Mouse (Mus musculus): ENCODE data around the gene Arpc2.

Arpc2 gene

DNA sequence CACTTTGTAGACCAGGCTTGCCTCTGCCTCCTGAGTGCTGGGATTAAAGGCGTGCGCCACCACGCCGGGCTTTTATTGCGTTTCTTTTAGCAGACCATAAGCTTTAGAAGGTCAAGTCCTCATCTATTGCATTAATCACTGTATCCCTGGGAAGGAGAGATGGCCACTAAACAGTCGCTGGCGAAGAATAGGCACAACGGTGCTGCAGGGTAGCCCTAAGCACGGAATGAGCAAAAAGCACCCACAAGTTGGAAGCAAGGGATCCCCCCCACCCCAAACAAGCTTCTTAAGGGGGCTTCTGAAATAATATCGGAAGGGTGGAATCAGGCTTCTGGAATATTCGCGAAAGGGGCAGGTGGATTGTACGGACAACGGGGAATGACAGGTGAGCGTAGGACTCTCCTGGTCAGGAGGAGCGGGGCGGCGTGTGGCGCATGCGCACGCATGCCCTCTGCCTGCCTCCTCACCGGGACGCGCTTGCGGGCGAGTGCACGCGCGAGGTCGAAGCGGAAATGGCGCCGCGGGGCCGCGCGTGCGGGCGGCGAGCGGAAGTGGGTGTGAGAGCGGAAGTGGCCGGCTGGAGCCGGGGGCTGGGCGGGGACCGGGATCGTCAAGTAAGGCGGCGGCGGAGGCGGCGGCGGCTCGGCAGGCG is at the start of gene Arpc2:
Gene Arpc2, plus strand, starts transcription at position 147 of the 652 bp plus-strand sequence.
- DNase-seq (ENCODE audit: extremely low read depth, low read depth, low spot score) = peak; percentile 46

GRCm38 (mm10) chr1:74190471-74190870 is 45.4 kb upstream of the Arpc2 start:
- DNase-seq (ENCODE audit: extremely low read depth, low read depth, low spot score) = peak; percentile 13

- peak; percentile 11 for DNase-seq (ENCODE audit: extremely low read depth, low read depth, low spot score)
Observed at GRCm38 (mm10) chr1:74192711-74193110, 43.2 kb upstream of the Arpc2 start.

DNA sequence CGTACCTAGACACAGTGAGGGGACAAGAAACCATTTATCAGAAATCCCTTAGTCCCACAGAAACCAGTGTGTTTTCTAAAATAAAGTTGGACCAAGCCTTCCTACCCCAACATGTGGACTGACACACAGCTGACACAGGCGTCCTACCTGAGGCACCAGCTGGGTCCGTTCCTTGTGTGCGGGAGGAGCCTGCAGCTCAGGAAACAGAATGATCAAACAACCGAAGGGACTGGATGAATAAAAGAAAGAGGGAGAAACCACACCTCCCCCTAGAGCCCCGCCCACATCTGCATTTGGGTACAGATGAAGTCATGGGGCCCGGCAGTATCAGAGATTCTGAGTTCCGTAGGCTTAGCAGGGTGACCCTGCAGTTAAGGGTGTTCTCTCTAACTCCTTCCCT is 41.4 kb upstream of the Arpc2 start, which contains the start of gene Cxcr1:
Gene Cxcr1, minus strand, starts transcription at position 187 of the 400 bp plus-strand sequence.
- DNase-seq (ENCODE audit: extremely low read depth, low read depth, low spot score) = no peak

DNA sequence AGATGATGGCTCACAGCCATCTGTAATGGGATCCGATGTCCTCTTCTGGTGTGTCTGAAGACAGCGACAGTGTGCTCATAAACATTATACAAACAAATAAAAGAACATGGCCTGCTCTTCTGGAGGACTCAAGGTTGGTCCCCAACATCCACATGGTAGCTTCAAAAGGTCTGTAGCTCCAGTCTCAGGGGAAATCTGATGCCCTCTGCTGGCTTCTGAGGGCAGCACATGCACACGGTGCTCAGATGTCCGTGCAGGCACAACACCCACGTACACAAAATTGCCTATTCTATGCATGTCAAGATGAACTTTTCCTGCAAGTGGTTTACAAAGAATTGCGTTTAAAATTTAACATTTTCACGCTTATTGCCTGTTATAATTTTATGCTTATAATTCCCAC is 39.9 kb upstream of the Arpc2 start:
- no peak for DNase-seq (ENCODE audit: extremely low read depth, low read depth, low spot score)

- no peak for DNase-seq (ENCODE audit: extremely low read depth, low read depth, low spot score)
Observed at GRCm38 (mm10) chr1:74196621-74197419, 39.1 kb upstream of the Arpc2 start.

- DNase-seq (ENCODE audit: extremely low read depth, low read depth, low spot score) = no peak
Observed at GRCm38 (mm10) chr1:74197726-74198470, 38.0 kb upstream of the Arpc2 start.

DNA sequence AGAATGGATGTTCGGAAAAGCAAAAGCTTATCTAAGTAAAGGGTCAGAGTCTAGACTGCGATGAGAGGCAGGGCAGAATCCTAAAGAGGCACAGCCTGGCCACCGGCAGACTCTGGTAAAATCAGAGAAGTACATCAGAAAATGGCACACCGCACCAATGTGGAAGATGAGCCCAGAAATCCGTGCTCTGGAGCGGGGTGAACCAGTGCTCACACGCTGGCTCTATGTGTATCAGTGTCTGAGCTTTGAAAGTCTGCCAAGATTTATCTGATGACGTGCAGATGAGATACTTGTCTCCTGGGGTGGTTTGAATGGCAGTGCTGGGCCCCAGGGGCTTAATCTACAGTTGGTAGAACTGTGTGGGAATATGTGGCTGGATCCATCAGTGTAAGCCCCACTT is 36.8 kb upstream of the Arpc2 start:
- DNase-seq (ENCODE audit: extremely low read depth, low read depth, low spot score) = no peak

- no peak for DNase-seq (ENCODE audit: extremely low read depth, low read depth, low spot score)
Observed at GRCm38 (mm10) chr1:74201048-74201844, 34.6 kb upstream of the Arpc2 start.

- no peak for DNase-seq (ENCODE audit: extremely low read depth, low read depth, low spot score)
Observed at GRCm38 (mm10) chr1:74203457-74203856, 32.4 kb upstream of the Arpc2 start.

DNA sequence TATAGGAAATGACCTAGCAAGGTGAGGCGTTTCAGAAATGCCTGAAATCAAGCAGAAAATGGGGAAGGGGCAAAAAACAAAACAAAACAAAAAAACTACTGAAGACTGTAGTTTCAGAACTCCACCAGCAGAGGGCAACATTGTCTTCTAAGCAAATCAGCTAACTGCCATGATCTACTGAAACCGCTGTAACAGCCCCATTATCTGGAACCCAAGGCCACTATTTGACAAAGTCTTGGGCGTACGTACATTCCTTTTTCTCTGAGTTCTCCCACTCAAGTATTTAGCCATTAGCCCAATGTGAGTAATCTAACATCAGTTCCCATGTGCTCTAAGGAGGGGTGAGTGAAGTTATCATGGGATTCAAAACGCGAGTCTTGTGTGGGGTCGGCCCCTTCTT is 30.0 kb upstream of the Arpc2 start:
- DNase-seq (ENCODE audit: extremely low read depth, low read depth, low spot score) = no peak

DNA sequence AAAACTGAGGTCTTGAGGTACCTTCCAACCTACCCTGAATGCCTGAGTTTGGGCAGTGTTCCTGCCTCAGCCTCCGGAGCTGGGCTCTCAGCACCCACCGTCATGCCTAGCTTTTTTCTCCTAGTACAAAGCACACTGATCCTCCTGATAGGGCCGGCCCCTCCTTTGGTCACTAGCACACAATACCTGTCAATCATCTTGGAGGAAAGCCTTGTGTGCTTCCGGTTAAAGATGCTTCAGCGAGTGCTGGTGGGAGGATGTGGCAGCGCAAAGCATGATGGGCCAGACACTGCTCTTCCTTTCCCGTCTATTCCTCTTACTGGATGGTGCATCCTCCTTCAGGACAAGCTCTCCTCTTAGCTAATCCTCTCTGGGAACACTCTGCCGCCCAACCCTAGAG is 29.2 kb upstream of the Arpc2 start:
- DNase-seq (ENCODE audit: extremely low read depth, low read depth, low spot score) = no peak

DNA sequence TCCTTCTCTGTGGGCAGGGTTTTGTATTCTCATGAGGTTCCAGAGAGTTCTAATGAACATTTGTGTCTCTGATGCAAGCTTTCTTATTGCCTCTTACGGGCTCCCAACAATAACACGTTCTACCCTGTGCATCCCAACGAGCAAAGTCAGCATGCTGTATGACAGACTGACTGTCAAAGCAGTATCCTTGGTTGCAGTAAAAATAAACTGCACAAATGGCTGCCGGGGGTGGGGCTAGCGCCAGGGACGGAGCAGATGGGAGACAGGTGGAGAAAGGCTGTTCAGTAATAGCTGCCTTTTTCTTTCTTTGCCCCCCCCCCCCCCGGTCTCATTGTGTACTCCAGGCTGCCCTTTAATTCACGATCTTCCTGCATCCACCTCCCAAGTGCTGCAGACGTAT is 28.0 kb upstream of the Arpc2 start:
- no peak for DNase-seq (ENCODE audit: extremely low read depth, low read depth, low spot score)

DNA sequence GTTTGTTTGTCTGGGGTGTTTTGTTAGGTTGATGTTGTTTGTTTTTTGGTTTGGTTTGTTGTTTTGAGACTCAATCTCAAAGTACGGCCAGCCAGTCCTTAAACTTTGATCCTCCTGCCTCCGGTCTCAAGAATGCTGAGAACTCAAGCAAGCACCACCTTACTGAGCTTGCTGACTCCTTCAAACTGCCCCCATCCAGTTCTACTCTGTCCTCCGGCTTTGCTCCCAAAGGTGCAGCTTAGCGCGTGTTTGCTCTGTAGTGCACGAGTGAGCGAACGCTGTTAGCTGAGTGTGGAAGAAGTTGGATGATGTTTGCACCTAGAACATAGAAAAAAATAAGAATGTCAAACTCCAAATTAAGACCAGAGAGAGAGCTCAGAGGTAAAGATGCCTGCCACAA is 26.9 kb upstream of the Arpc2 start:
- DNase-seq (ENCODE audit: extremely low read depth, low read depth, low spot score) = no peak

DNA sequence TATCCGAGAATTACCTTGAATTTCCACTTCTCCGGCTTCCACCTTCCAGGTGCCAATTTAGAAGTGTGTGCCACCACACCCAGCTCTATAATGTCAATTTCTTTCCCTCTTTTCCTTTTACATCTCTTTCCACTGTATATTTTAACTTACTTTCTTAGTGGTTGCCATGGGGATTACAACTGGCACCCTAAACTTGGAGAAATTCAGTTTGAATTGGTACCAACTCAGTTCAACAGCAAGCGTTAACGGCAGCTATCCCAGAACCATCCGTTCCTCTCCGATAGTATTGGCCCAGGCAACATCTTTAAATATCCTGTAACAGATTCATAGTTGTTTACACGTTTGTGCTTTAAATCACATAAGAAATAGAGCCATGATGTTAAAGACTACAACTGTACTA is 16.0 kb upstream of the Arpc2 start:
- no peak for DNase-seq (ENCODE audit: extremely low read depth, low read depth, low spot score)

- DNase-seq (ENCODE audit: extremely low read depth, low read depth, low spot score) = no peak
Observed at GRCm38 (mm10) chr1:74227317-74227716, 8.6 kb upstream of the Arpc2 start.

DNA sequence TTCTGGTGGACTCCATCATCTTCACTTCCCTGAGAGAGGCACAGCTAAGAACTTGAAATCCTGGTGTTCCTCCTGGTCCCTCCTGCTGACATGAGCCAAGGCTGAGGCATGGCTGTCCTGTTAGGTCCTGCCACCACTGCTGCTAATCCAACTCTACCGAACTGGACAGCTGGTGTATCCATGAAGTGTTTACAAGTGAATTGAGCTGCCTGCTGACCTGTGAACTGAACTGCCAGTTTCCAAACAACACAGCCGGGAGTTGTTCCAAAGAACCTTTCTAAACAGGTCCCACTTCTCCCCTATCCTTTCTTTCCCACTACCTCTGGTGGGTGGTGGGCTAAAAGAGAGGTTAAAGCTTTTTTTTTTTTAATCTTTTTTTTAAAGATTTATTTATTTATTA is 5.9 kb upstream of the Arpc2 start:
- DNase-seq (ENCODE audit: extremely low read depth, low read depth, low spot score) = no peak

DNA sequence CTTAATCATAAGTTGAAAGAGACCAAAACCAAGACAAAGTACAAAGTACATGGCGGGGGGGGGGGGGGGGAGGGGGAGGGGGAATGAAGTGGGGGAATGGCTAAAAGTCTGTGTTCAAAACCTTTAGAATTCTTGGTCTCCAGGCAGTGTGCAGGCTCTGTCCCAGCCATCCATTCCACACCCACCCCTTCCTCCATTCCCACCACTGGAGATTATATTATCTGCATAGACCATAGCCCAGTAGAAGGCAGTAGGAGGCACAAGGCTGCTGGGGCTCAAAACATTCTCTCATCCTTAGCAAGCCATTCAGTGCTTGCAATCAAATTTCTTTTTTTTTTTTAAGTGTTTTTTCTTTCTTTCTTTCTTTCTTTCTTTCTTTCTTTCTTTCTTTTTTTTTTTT is 4.9 kb upstream of the Arpc2 start:
- DNase-seq (ENCODE audit: extremely low read depth, low read depth, low spot score) = no peak

DNA sequence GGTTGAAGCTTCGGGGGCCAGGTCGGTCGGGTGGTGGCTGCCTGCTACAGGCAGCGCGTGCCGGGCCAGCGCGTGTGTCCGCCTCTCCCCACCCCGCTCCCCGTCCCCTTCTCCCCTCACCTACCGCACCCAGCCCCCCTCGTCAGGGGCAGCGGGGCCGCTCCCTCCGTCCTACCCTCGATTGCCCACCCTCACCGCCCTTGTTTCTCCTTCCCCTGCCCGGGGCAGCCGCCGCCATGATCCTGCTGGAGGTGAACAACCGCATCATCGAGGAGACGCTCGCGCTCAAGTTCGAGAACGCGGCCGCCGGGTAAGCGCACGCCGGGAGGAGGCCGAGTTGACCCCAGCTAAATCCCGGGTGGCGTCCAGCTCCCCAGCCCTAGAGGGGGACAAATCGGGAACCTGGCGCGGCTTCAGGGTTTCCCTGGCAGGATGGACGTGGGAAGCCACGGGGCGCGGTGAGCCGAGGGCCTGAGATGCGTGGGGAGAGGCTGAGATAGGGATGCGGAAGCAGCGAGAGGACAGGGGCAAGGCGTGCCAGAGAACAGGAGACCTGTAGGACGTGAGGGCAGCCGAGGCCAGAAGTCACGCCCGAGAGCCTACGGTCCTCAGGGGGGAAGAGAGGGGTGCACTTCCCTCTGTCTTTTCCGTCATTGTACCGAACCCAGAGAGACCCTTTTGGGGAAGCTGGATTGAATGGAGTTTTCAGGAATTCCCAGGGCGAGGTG is 870 bp downstream of the Arpc2 start:
- no peak for DNase-seq (ENCODE audit: extremely low read depth, low read depth, low spot score)

DNA sequence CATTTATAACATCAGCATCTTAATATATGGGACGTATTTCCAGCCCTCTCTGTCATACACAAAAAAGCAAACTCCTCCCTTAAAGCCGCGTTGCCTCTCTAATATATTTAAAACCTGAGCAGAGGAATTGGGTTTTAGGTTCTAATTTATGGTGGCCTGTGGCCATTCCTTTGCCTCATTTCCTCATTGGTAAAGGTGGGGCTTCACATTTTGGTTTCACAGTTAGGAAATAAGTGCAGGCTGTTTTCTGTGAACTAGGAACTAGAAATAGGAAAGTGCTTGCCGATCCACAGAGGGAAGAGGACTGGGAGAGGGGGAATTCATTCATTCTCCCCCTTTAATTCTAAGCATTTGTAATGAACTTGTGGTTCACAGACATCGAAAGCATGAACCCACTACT is 1.8 kb downstream of the Arpc2 start:
- no peak for DNase-seq (ENCODE audit: extremely low read depth, low read depth, low spot score)
